Mouse (Mus musculus): ENCODE results near the gene Slc25a43. TPM values are rescaled to one million over a fixed set of nuclear protein-coding genes. Genes with fewer than 3 reads are reported as not detected.

Gene Slc25a43
- polyA plus RNA-seq (2014; fragmentation: Nextera tagmentation; extraction: Ambion mirVana), result 1.7 and 2.0 TPM in 2 replicates

DNA sequence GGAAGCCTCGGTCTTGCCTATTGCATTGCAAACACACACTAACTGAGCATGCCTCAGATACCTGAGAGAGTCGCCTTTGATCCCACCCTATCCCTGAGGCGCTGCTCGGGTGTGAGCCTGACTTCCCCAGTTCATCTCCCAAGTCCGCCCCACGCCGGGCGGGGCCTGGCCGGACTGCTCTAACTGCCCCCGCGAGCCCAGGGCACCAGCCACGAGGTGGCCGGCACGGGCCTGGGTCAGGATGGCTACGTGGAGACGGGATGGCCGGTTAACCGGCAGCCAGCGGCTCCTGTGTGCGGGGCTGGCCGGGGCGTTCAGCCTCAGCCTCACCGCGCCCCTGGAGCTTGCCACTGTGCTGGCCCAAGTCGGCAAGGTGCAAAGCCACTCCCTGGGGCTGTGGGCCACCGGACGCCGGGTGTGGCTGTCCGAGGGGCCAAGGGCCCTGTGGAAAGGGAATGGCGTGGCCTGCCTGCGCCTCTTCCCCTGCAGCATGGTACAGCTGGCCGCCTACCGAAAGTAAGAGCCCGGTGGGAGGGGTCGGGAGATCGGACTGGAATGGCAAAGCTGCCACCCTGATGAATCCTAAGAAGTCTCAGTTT lies at the start of gene Slc25a43:
Gene Slc25a43, plus strand, starts transcription at position 157 of the 599 bp plus-strand sequence.
- no peaks in the 10 kb centered on the region for H3K36me3 ChIP-seq (ENCODE audit: control insufficient read depth, insufficient read depth, low read length)
- H3K4me1 ChIP-seq (replicated peaks; ENCODE audit: control insufficient read depth, insufficient read depth, low read length), result no peaks in the 10 kb centered on the region
- 13% methylated on average over 36 of the region's 36 CpGs for WGBS
- no peaks in the 10 kb centered on the region for H3K9me3 ChIP-seq (ENCODE audit: control insufficient read depth, low read length)
- peak; percentile 51; the same call in 1 of the 2 replicates for ATAC-seq (replicated peaks; ENCODE audit: low FRiP score)
- peak within 1 kb of the TSS; percentile 68 for H3K9ac ChIP-seq (ENCODE audit: low read depth, low read length)
- no peaks in the 10 kb centered on the region for H3K27me3 ChIP-seq (replicated peaks; ENCODE audit: control insufficient read depth, insufficient read depth, low read length)
- H3K4me2 ChIP-seq, result peak within 1 kb of the TSS; percentile 80
- H3K27ac ChIP-seq (ENCODE audit: low read depth, low read length), result no peak within 1 kb of the TSS
- DNase-seq (ENCODE audit: low spot score), result peak; percentile 41
- H3K4me3 ChIP-seq (ENCODE audit: low read depth, low read length), result peak within 1 kb of the TSS; percentile 53

DNA sequence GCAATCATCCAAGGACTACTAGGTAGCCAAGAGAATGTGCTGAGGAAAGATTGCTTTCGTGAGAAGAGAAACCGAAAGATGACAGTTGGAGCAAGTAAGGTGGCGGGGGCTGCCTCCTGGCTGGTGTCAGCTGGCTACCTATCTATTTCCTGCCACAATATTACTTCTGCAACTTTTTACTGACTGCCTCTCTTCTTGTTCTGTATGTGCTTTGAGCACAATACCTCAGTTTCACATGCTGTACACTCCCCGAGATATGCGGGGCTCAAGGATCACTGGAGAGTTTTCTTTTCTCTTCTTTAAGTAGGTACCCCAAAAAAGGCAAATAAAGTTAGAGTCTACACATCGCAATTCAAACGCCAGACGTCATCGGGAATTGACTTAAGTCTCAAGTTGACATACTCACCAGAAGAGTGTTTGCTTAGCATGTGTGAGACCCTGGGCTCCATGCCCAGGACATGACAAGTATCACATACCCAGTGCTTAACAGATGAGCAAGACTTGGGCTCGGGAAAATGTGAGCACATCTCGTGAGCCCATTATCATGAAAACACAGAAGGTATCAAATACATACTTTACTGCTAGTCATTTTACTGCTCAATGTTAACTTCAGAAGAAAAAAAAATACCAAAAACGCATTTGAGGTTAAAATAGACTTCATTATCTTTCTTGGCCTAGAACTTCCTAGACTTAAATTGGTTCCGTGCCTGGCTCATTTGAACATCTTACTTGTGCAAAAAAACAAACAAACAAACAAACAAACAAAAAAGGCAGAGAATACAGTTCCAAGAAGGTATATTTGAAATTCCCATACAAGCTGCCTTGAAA lies 3.1 kb upstream of the Slc25a43 start:
- Histone ChIP-seq H3K4me3 (ENCODE audit: low read depth, low read length) (no peak overlapping the region), H3K9ac (ENCODE audit: low read depth, low read length) (no peak overlapping the region), H3K4me1 (replicated peaks; ENCODE audit: control insufficient read depth, insufficient read depth, low read length) (no peaks in the 10 kb centered on the region), H3K27ac (ENCODE audit: low read depth, low read length) (no peak overlapping the region), H3K9me3 (ENCODE audit: control insufficient read depth, low read length) (no peaks in the 10 kb centered on the region), H3K4me2 (no peak overlapping the region), H3K36me3 (ENCODE audit: control insufficient read depth, insufficient read depth, low read length) (no peaks in the 10 kb centered on the region), H3K27me3 (replicated peaks; ENCODE audit: control insufficient read depth, insufficient read depth, low read length) (no peaks in the 10 kb centered on the region)
- DNase-seq (ENCODE audit: low spot score), result no peak
- 67% methylated on average over 13 of the region's 13 CpGs for WGBS
- ATAC-seq (replicated peaks; ENCODE audit: low FRiP score), result no peak

DNA sequence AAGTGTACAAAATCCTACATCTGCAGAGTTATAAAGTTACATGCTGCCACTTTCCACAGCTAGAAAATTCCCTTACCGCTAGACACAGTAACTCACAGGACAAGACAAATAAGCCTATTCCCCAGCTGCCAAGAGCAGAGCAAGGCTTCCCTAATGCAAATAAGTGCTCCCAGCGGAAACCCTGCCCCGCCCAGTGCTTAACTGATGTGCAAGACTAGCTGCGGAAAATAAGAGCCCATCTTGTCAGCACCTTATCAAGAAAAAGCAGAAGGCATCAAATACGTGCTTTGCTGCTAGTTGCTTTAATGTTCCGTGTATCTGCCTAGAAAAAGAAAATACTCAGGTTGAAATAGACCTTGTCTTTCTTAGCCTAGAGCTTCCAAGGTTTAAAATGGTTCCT lies 2.2 kb upstream of the Slc25a43 start:
- Histone ChIP-seq H3K27me3 (replicated peaks; ENCODE audit: control insufficient read depth, insufficient read depth, low read length) (no peaks in the 10 kb centered on the region), H3K4me1 (replicated peaks; ENCODE audit: control insufficient read depth, insufficient read depth, low read length) (no peaks in the 10 kb centered on the region), H3K4me2 (peak overlapping the region; percentile 17; the same call in 1 of the 2 replicates), H3K9me3 (ENCODE audit: control insufficient read depth, low read length) (no peaks in the 10 kb centered on the region), H3K4me3 (ENCODE audit: low read depth, low read length) (no peak overlapping the region), H3K9ac (ENCODE audit: low read depth, low read length) (no peak overlapping the region), H3K27ac (ENCODE audit: low read depth, low read length) (no peak overlapping the region), H3K36me3 (ENCODE audit: control insufficient read depth, insufficient read depth, low read length) (no peaks in the 10 kb centered on the region)
- ATAC-seq (replicated peaks; ENCODE audit: low FRiP score), result peak; percentile 76
- WGBS, result 24% methylated on average over 6 of the region's 6 CpGs
- DNase-seq (ENCODE audit: low spot score), result no peak

- Histone ChIP-seq H3K4me3 (ENCODE audit: low read depth, low read length) (no peak overlapping the region), H3K27ac (ENCODE audit: low read depth, low read length) (no peak overlapping the region), H3K36me3 (ENCODE audit: control insufficient read depth, insufficient read depth, low read length) (no peaks in the 10 kb centered on the region), H3K4me1 (replicated peaks; ENCODE audit: control insufficient read depth, insufficient read depth, low read length) (no peaks in the 10 kb centered on the region), H3K9me3 (ENCODE audit: control insufficient read depth, low read length) (no peaks in the 10 kb centered on the region), H3K27me3 (replicated peaks; ENCODE audit: control insufficient read depth, insufficient read depth, low read length) (no peaks in the 10 kb centered on the region), H3K9ac (ENCODE audit: low read depth, low read length) (no peak overlapping the region), H3K4me2 (no peak overlapping the region)
- WGBS, result 85% methylated on average over 5 of the region's 5 CpGs
- DNase-seq (ENCODE audit: low spot score), result no peak
- ATAC-seq (replicated peaks; ENCODE audit: low FRiP score), result no peak
These were observed 715 bp upstream of the Slc25a43 start for GRCm38 (mm10) chrX:36742744-36743143.

DNA sequence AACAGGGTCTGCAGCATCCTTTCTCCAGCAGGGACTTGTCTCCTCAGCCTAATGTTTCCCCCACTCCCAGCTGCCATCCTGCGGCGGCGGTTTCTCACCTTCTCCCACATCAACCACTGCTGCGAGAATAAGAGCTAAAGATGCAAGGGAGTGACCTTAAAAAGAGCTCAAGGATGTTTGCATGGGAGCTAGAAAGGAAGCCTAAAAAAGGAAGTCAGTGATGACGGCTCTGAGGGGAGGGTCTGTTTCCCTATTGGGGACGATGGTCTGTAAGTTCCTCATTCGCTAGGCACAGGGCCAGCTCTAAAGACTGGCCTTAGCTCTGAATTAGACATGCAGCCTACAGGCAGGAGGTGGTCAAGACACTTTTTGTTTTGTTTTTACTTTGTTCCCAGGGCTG lies 1.3 kb downstream of the Slc25a43 start:
- no peaks in the 10 kb centered on the region for H3K27me3 ChIP-seq (replicated peaks; ENCODE audit: control insufficient read depth, insufficient read depth, low read length)
- no peak for DNase-seq (ENCODE audit: low spot score)
- ATAC-seq (replicated peaks; ENCODE audit: low FRiP score), result no peak
- no peak overlapping the region for H3K4me3 ChIP-seq (ENCODE audit: low read depth, low read length)
- 34% methylated on average over 7 of the region's 7 CpGs for WGBS
- H3K36me3 ChIP-seq (ENCODE audit: control insufficient read depth, insufficient read depth, low read length), result no peaks in the 10 kb centered on the region
- H3K4me1 ChIP-seq (replicated peaks; ENCODE audit: control insufficient read depth, insufficient read depth, low read length), result no peaks in the 10 kb centered on the region
- no peak overlapping the region for H3K27ac ChIP-seq (ENCODE audit: low read depth, low read length)
- no peak overlapping the region for H3K4me2 ChIP-seq
- no peak overlapping the region for H3K9ac ChIP-seq (ENCODE audit: low read depth, low read length)
- no peaks in the 10 kb centered on the region for H3K9me3 ChIP-seq (ENCODE audit: control insufficient read depth, low read length)

- H3K4me1 ChIP-seq (replicated peaks; ENCODE audit: control insufficient read depth, insufficient read depth, low read length), result no peaks in the 10 kb centered on the region
- no peak for DNase-seq (ENCODE audit: low spot score)
- H3K27me3 ChIP-seq (replicated peaks; ENCODE audit: control insufficient read depth, insufficient read depth, low read length), result no peaks in the 10 kb centered on the region
- no peak overlapping the region for H3K9ac ChIP-seq (ENCODE audit: low read depth, low read length)
- H3K4me3 ChIP-seq (ENCODE audit: low read depth, low read length), result no peak overlapping the region
- ATAC-seq (replicated peaks; ENCODE audit: low FRiP score), result no peak
- H3K9me3 ChIP-seq (ENCODE audit: control insufficient read depth, low read length), result no peaks in the 10 kb centered on the region
- H3K4me2 ChIP-seq, result no peak overlapping the region
- no peak overlapping the region for H3K27ac ChIP-seq (ENCODE audit: low read depth, low read length)
- H3K36me3 ChIP-seq (ENCODE audit: control insufficient read depth, insufficient read depth, low read length), result no peaks in the 10 kb centered on the region
- WGBS, result 84% methylated on average over 7 of the region's 7 CpGs
These were observed 1.9 kb downstream of the Slc25a43 start for GRCm38 (mm10) chrX:36745333-36745732.

- H3K4me2 ChIP-seq, result no peak overlapping the region
- WGBS, result 78% methylated on average over 8 of the region's 8 CpGs
These were observed 3.3 kb downstream of the Slc25a43 start for GRCm38 (mm10) chrX:36746789-36747188.

DNA sequence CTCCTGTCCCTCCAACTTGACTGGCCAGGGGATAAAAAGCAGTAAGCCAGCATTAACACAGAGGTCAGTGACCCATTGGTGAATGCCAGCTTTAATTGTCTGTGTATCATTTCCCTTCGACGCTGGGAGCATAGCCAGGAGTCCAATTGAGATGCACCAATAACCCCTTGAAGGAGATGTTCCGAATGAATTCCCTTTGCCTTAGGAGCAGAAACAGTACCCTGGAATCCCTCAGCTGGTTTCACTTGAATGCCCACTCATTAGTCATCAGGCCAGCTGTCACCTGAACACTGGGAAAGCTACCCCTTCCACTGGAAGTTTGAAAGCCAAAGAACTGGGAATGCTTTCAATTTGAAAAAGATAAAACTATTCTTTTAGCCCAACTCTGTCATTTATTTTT lies 5.1 kb downstream of the Slc25a43 start:
- Histone ChIP-seq H3K4me3 (ENCODE audit: low read depth, low read length) (no peak overlapping the region), H3K27ac (ENCODE audit: low read depth, low read length) (no peak overlapping the region), H3K9ac (ENCODE audit: low read depth, low read length) (no peak overlapping the region), H3K9me3 (ENCODE audit: control insufficient read depth, low read length) (no peaks in the 10 kb centered on the region), H3K27me3 (replicated peaks; ENCODE audit: control insufficient read depth, insufficient read depth, low read length) (no peaks in the 10 kb centered on the region), H3K4me1 (replicated peaks; ENCODE audit: control insufficient read depth, insufficient read depth, low read length) (no peaks in the 10 kb centered on the region), H3K36me3 (ENCODE audit: control insufficient read depth, insufficient read depth, low read length) (no peaks in the 10 kb centered on the region), H3K4me2 (no peak overlapping the region)
- ATAC-seq (replicated peaks; ENCODE audit: low FRiP score) (no peak), DNase-seq (ENCODE audit: low spot score) (no peak)
- whole genome bisulfite sequencing, result 71% methylated on average over 3 of the region's 3 CpGs

More at GRCm38 (mm10) chrX:36746789-36747188, 3.3 kb downstream of the Slc25a43 start:
- ATAC-seq (replicated peaks; ENCODE audit: low FRiP score) (no peak), DNase-seq (ENCODE audit: low spot score) (no peak)
- Histone ChIP-seq H3K27me3 (replicated peaks; ENCODE audit: control insufficient read depth, insufficient read depth, low read length) (no peaks in the 10 kb centered on the region), H3K4me1 (replicated peaks; ENCODE audit: control insufficient read depth, insufficient read depth, low read length) (no peaks in the 10 kb centered on the region), H3K36me3 (ENCODE audit: control insufficient read depth, insufficient read depth, low read length) (no peaks in the 10 kb centered on the region), H3K4me3 (ENCODE audit: low read depth, low read length) (no peak overlapping the region), H3K9ac (ENCODE audit: low read depth, low read length) (no peak overlapping the region), H3K9me3 (ENCODE audit: control insufficient read depth, low read length) (no peaks in the 10 kb centered on the region), H3K27ac (ENCODE audit: low read depth, low read length) (no peak overlapping the region)

All from liver, embryonic 11.5 days (tissue).